Mouse (Mus musculus) midbrain, embryonic 13.5 days (tissue): ENCODE measurements at regions not wholly inside any gene's neighbourhood (a gene's known extent, or its start where the extent isn't known, plus 50 kb on each side); places are given as distances from the start of the nearest gene placed in this dataset.

Experiments
- ATAC-seq: fragments of 200-750 bp; cut with Nextera tagmentation; 2 replicates; pipeline ENCODE4 v1.8.0; 2017; ENCODE audit warnings: mild to moderate bottlenecking, moderate TSS enrichment, moderate library complexity
- H3K27ac ChIP-seq: fragments of 300-500 bp; sonication (generic); 2 replicates; pipeline ENCODE4 v1.5.1; 2015; ENCODE audit warnings: inconsistent platforms, mild to moderate bottlenecking, moderate library complexity
- H3K27me3 ChIP-seq: fragments of 300-500 bp; sonication (generic); 2 replicates; pipeline ENCODE4 v1.6.1; 2015; ENCODE audit warnings: mild to moderate bottlenecking, inconsistent platforms
- H3K36me3 ChIP-seq: fragments of 300-500 bp; sonication (generic); 2 replicates; pipeline ENCODE4 v1.6.1; 2015; ENCODE audit warnings: mild to moderate bottlenecking, inconsistent platforms
- H3K4me1 ChIP-seq: fragments of 300-500 bp; sonication (generic); replicated peaks from 2 replicates; pipeline ENCODE4 v1.6.1; 2015; ENCODE audit warnings: inconsistent platforms
- H3K4me2 ChIP-seq: fragments of 300-500 bp; sonication (generic); replicated peaks from 2 replicates; pipeline ENCODE4 v1.6.1; 2015; ENCODE audit warnings: moderate library complexity, mild to moderate bottlenecking, inconsistent platforms
- H3K4me3 ChIP-seq: fragments of 300-500 bp; sonication (generic); replicated peaks from 2 replicates; pipeline ENCODE4 v1.5.1; 2015; ENCODE audit warnings: mild to moderate bottlenecking, inconsistent platforms
- H3K9ac ChIP-seq: fragments of 300-500 bp; sonication (generic); replicated peaks from 2 replicates; pipeline ENCODE4 v1.6.1; 2015; ENCODE audit warnings: mild to moderate bottlenecking, inconsistent platforms
- H3K9me3 ChIP-seq: fragments of 300-500 bp; sonication (generic); 2 replicates; pipeline ENCODE4 v1.6.1; 2016; ENCODE audit warnings: mild to moderate bottlenecking, inconsistent platforms
- WGBS: fragments of 180-500 bp; shearing (Covaris S2); methylation state at CpG from one replicate; pipeline ENCODE4 v1.1.7; 2015; 5-methylcytosine and 5-hydroxymethylcytosine counted together

DNA sequence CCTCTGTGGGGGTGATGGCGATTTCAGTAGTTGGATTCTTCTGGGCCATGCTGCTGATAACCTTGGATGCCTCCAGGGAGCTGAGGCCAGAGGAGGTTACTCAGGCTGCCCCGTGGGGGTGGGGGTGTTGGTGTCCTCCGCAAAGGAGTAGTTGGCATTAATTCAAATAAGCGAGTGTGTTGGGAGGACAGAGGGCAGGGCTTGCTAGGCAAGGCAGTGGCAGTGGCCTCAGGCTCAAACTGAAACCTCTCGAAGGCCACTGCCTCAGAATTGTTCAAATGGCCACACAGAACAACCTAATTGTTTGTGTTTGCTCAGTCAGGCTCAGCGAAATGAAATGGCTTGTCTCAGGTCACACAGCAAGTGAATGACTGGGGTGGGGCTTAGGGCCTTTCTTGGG, 66.6 kb upstream of the Id2 start:
- Histone ChIP-seq H3K4me3 (no peak overlapping the region), H3K4me2 (no peak overlapping the region), H3K27ac (no peak overlapping the region), H3K36me3 (no peaks in the 10 kb centered on the region), H3K27me3 (0 out of 2 replicates have a peak, but pooled peaks cover 2% of the 10 kb centered on the region), H3K9me3 (no peaks in the 10 kb centered on the region), H3K9ac (no peak overlapping the region), H3K4me1 (peaks cover 19% of the 10 kb centered on the region)
- 25% methylated on average over 6 of the region's 6 CpGs for WGBS
- no peak for ATAC-seq

- Histone ChIP-seq H3K9me3 (no peaks in the 10 kb centered on the region), H3K36me3 (no peaks in the 10 kb centered on the region), H3K4me1 (peaks cover 19% of the 10 kb centered on the region), H3K27me3 (0 out of 2 replicates have a peak, but pooled peaks cover 2% of the 10 kb centered on the region), H3K4me3 (no peak overlapping the region), H3K4me2 (no peak overlapping the region), H3K27ac (no peak overlapping the region), H3K9ac (no peak overlapping the region)
- no peak for ATAC-seq
- 75% methylated on average over 6 of the region's 6 CpGs for WGBS
Measured at GRCm38 (mm10) chr12:25162843-25163242, 65.9 kb upstream of the Id2 start.

GRCm38 (mm10) chr12:25161939-25162338, 65.0 kb upstream of the Id2 start:
- 0 out of 2 replicates have a peak, but pooled peaks cover 2% of the 10 kb centered on the region for H3K27me3 ChIP-seq
- WGBS, result 92% methylated on average over 6 of the region's 6 CpGs
- H3K4me1 ChIP-seq, result peaks cover 19% of the 10 kb centered on the region
- H3K36me3 ChIP-seq, result no peaks in the 10 kb centered on the region
- H3K27ac ChIP-seq, result no peak overlapping the region
- H3K9me3 ChIP-seq, result no peaks in the 10 kb centered on the region
- no peak overlapping the region for H3K4me2 ChIP-seq
- ATAC-seq, result no peak
- H3K4me3 ChIP-seq, result no peak overlapping the region
- no peak overlapping the region for H3K9ac ChIP-seq

DNA sequence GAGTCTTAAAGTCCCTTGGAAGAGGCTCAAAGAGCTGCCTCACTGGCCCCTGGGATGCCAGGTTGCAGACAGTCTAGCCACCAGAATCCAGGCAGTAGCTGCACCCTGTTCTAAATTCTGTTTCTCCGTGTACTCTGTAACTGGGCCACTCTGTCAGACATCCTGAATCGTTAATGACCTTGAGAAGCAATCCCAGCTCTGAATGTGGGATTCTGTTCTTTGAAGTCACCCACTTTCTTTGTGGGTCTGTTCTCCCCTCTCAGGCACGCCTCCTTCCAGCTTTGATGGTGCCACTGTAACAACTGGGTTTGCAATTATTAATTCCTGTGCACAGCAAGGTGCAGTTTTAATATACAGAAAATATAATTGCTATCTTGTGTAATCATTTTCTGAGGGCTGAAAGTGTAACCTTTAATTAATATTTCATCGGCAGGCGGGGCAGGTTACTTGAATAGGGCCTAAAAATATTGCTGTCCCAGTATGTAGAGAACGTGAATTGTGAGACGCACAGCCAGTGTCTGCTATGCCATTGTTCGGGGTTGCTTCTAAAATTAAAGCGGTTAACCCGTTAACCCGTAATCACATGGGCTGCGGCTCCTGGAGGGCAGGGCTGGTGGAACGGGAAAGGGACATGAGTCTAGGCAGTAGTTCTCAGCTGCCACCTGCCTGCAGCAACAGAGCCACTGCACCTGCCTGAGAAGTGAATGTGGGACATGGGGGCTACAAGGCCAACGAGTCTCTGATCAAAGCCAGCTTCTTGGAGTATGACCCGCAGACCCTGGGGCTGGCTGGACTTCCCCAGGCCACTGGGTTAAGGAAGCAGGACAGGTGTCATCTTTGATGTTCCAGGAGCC, 64.3 kb upstream of the Id2 start:
- H3K4me3 ChIP-seq, result no peak overlapping the region

DNA sequence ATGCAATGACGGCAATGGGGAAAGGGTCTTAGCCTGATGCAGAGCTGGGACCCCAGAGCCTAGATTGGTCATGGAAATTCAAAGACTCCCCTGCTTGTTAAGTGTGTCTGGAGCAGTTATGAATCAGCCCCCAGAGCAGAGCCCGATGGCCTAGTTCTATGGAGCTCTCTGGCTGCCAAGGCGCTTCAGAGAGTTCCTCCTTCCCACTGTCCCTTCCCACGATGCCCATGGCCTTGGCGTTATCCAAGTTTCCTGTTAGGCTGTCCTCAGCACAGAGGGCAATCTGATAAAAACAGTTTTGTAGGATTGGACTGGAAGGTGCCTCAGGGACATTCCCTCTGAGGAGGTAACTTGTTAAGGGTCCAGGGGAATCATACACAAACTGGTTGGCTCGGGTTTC, 62.2 kb upstream of the Id2 start:
- ATAC-seq, result no peak
- 96% methylated on average over 6 of the region's 6 CpGs for WGBS

More for the DNA sequence above, 64.3 kb upstream of the Id2 start:
- Histone ChIP-seq H3K9me3 (no peaks in the 10 kb centered on the region), H3K27me3 (0 out of 2 replicates have a peak, but pooled peaks cover 2% of the 10 kb centered on the region), H3K27ac (no peak overlapping the region), H3K4me2 (no peak overlapping the region), H3K4me1 (peaks cover 19% of the 10 kb centered on the region), H3K36me3 (no peaks in the 10 kb centered on the region), H3K9ac (no peak overlapping the region)
- 64% methylated on average over 15 of the region's 15 CpGs for WGBS
- ATAC-seq, result peak; percentile 53; the same call in 1 of the 2 replicates

GRCm38 (mm10) chr12:25157238-25157637, 60.3 kb upstream of the Id2 start:
- H3K27me3 ChIP-seq, result no peaks in the 10 kb centered on the region
- H3K4me2 ChIP-seq, result no peak overlapping the region
- no peak overlapping the region for H3K9ac ChIP-seq
- 86% methylated on average over 5 of the region's 5 CpGs for WGBS
- H3K4me3 ChIP-seq, result no peak overlapping the region
- peaks cover 12% of the 10 kb centered on the region for H3K4me1 ChIP-seq
- ATAC-seq, result no peak
- H3K9me3 ChIP-seq, result no peaks in the 10 kb centered on the region
- H3K36me3 ChIP-seq, result no peaks in the 10 kb centered on the region
- H3K27ac ChIP-seq, result no peak overlapping the region

More for the DNA sequence above, 62.2 kb upstream of the Id2 start:
- no peaks in the 10 kb centered on the region for H3K36me3 ChIP-seq
- H3K27me3 ChIP-seq, result 0 out of 2 replicates have a peak, but pooled peaks cover 2% of the 10 kb centered on the region
- no peaks in the 10 kb centered on the region for H3K9me3 ChIP-seq
- H3K9ac ChIP-seq, result no peak overlapping the region
- no peak overlapping the region for H3K4me2 ChIP-seq
- H3K4me1 ChIP-seq, result peaks cover 19% of the 10 kb centered on the region
- no peak overlapping the region for H3K4me3 ChIP-seq
- H3K27ac ChIP-seq, result no peak overlapping the region

GRCm38 (mm10) chr12:25155396-25155795, 58.5 kb upstream of the Id2 start:
- no peak overlapping the region for H3K4me3 ChIP-seq
- WGBS, result 84% methylated on average over 9 of the region's 9 CpGs
- H3K9ac ChIP-seq, result no peak overlapping the region
- ATAC-seq, result no peak
- no peaks in the 10 kb centered on the region for H3K27me3 ChIP-seq
- H3K9me3 ChIP-seq, result no peaks in the 10 kb centered on the region
- H3K36me3 ChIP-seq, result no peaks in the 10 kb centered on the region
- no peaks in the 10 kb centered on the region for H3K4me1 ChIP-seq
- H3K4me2 ChIP-seq, result no peak overlapping the region
- H3K27ac ChIP-seq, result no peak overlapping the region

- H3K9me3 ChIP-seq, result no peaks in the 10 kb centered on the region
- no peak for ATAC-seq
- no peaks in the 10 kb centered on the region for H3K36me3 ChIP-seq
- 0 out of 2 replicates have a peak, but pooled peaks cover 2% of the 10 kb centered on the region for H3K27me3 ChIP-seq
- H3K4me1 ChIP-seq, result no peaks in the 10 kb centered on the region
- no peak overlapping the region for H3K9ac ChIP-seq
- no peak overlapping the region for H3K4me2 ChIP-seq
- H3K27ac ChIP-seq, result no peak overlapping the region
- H3K4me3 ChIP-seq, result no peak overlapping the region
- 83% methylated on average over 6 of the region's 6 CpGs for WGBS
Measured at GRCm38 (mm10) chr12:25148099-25148498, 51.2 kb upstream of the Id2 start.
